Mouse (Mus musculus) liver, postnatal 0 days (tissue): ENCODE measurements around the gene Fhdc1.

ENCODE experiments used
- CTCF ChIP-seq: sonication (generic); IDR thresholded peaks from 2 replicates; pipeline ENCODE4 v1.5.1; 2016; ENCODE audit warnings: antibody characterized with exemption, low read depth
- EP300 ChIP-seq: IDR thresholded peaks from 2 replicates; pipeline ENCODE4 v1.6.1; 2016; ENCODE audit warnings: antibody characterized with exemption, low read depth, mild to moderate bottlenecking

DNA sequence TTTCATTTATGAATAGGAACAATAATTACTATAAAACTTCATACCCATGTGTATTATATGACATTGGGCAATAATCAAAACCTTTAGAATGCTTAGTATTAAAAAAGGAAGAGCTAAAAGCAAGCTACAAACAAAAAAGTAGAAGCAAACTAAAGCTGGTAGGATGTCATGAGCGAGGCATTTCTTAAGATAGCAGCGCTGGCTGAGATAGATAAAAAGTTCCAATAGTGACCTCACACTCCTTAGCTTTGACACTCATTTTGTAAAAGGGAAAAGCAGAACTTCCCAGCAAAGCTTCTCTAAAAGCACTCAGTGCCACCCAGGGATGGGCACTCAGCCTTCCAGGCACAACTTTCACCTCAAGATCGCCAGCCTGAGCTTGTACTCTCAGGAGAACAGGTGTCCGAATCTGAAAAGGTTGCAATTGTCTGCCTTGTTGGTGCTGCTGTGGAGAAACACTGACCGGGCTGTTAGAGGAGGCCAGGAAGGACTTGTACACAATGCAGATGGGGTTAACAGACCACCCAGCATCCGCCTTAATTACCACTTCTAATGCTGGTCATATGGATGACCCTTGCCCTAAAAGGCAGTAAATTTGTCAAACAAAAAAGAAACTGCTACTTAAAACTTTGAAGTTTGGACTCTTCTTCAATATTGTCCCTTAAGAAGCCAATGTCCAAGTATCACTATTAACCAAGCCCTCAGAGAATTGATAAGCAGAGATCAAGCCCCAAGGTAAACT, 32.7 kb upstream of the Fhdc1 start:
- TF ChIP-seq CTCF (no peak), EP300 (no peak)
